Comparison of ENCODE assay signal across 16 mouse cellular contexts in genomic region chr12:82190582-82190965, GRCm38 (mm10). TPM values are rescaled to one million over a fixed set of nuclear protein-coding genes. Genes with fewer than 3 reads are reported as not detected.
DNase-seq lines count a peak whose midpoint lies in the region; ATAC-seq and TF ChIP-seq lines count a peak whose summit lies in the region.
"Had no signal": no experiment of that assay in that cellular context is flagged by ENCODE, and none has a peak within 500 bp of the region (broad histone marks: within the 10 kb centered on the region; RNA-seq: fewer than 3 reads in every experiment).

No protein-coding gene starts in this region.

- H3K27me3 ChIP-seq in liver, adult 2 months (ENCODE audit: control insufficient read depth, insufficient read depth, low read length): no peaks in the 10 kb centered on the region
- H3K27me3 ChIP-seq in limb, embryonic 10.5 days (ENCODE audit: low read depth, poor library complexity, severe bottlenecking): no peaks in the 10 kb centered on the region
- no peaks in the 10 kb centered on the region for H3K27me3 ChIP-seq in stomach, embryonic 15.5 days (replicated peaks)
- H3K27me3 ChIP-seq: heart, embryonic 15.5 days had no signal

- WGBS in liver, adult 2 months: 56% methylated on average over 16 of the region's 16 CpGs
- WGBS in limb, embryonic 10.5 days: 95% methylated on average over 16 of the region's 16 CpGs
- WGBS in stomach, embryonic 15.5 days: 90% methylated on average over 16 of the region's 16 CpGs

- H3K4me2 ChIP-seq in stomach, embryonic 15.5 days: peak overlapping the region; percentile 3; the same call in 1 of the 2 replicates
- H3K4me2 ChIP-seq: heart, embryonic 15.5 days had no signal

- no peaks in the 10 kb centered on the region for H3K9me3 ChIP-seq in limb, embryonic 10.5 days (replicated peaks)
- no peaks in the 10 kb centered on the region for H3K9me3 ChIP-seq in stomach, embryonic 15.5 days
- H3K9me3 ChIP-seq: heart, embryonic 15.5 days; midbrain, embryonic 10.5 days had no signal

- no peak overlapping the region for H3K4me3 ChIP-seq in liver, adult 2 months (ENCODE audit: insufficient read depth, low read depth, low read length)
- H3K4me3 ChIP-seq in brown adipose tissue, adult 24 weeks (ENCODE audit: insufficient read depth, low read depth, low read length): no peak overlapping the region
- no peak overlapping the region for H3K4me3 ChIP-seq in limb, embryonic 10.5 days
- no peak overlapping the region for H3K4me3 ChIP-seq in stomach, embryonic 15.5 days (replicated peaks)
- H3K4me3 ChIP-seq: heart, embryonic 15.5 days; layer of hippocampus, adult 2 months; midbrain, embryonic 10.5 days had no signal

- no peak overlapping the region for H3K9ac ChIP-seq in liver, adult 2 months (ENCODE audit: low read depth, low read length)
- no peak overlapping the region for H3K9ac ChIP-seq in stomach, embryonic 15.5 days
- H3K9ac ChIP-seq: heart, embryonic 15.5 days had no signal

- peaks cover 23% of the 10 kb centered on the region; the same call in 1 of the 2 replicates for H3K79me2 ChIP-seq in liver, adult 2 months (ENCODE audit: control insufficient read depth, insufficient read depth, low read length)

- H3K4me1 ChIP-seq in liver, adult 2 months (ENCODE audit: control insufficient read depth, insufficient read depth, low read length): peaks cover 44% of the 10 kb centered on the region
- peaks cover 48% of the 10 kb centered on the region for H3K4me1 ChIP-seq in brown adipose tissue, adult 24 weeks (ENCODE audit: control insufficient read depth, insufficient read depth, insufficient read length, low read length)
- peaks cover 68% of the 10 kb centered on the region for H3K4me1 ChIP-seq in limb, embryonic 10.5 days
- H3K4me1 ChIP-seq in stomach, embryonic 15.5 days: peaks cover 32% of the 10 kb centered on the region

- no peak for TF ChIP-seq CTCF in liver, adult 2 months (IDR thresholded peaks at IDR 0.05; ENCODE audit: low read depth, low read length)

- H3K27ac ChIP-seq in liver, adult 2 months (replicated peaks; ENCODE audit: insufficient read depth, low read depth, low read length): peak overlapping the region; percentile 24
- H3K27ac ChIP-seq in brown adipose tissue, adult 24 weeks (replicated peaks; ENCODE audit: low read depth, low read length): peak overlapping the region; percentile 82
- peak overlapping the region; percentile 72; the same call in 1 of the 2 replicates for H3K27ac ChIP-seq in limb, embryonic 10.5 days
- no peak overlapping the region for H3K27ac ChIP-seq in stomach, embryonic 15.5 days
- H3K27ac ChIP-seq: heart, embryonic 15.5 days; layer of hippocampus, adult 2 months; midbrain, embryonic 10.5 days had no signal

- TF ChIP-seq POLR2A in liver, adult 2 months (IDR thresholded peaks at IDR 0.05; ENCODE audit: extremely low read depth, insufficient read depth, low read length): no peak

- ATAC-seq in stomach, embryonic 15.5 days (ENCODE audit: insufficient read depth, low FRiP score, low read depth): no peak

- DNase-seq in liver, adult 2 months (ENCODE audit: extremely low read depth, low read depth, low spot score): peak; percentile 68
- no peak for DNase-seq in liver
- no peak for DNase-seq in limb, embryonic 10.5 days (ENCODE audit: low spot score)
- DNase-seq in layer of hippocampus, adult 9-10 months (ENCODE audit: low spot score): no peak
- no peak for DNase-seq in gastrocnemius, adult 8-10 months (ENCODE audit: low spot score in 2 of 2)
- DNase-seq: cerebellum, postnatal 10 days; embryo, embryonic 11 days; gastrocnemius, postnatal 36 days; kidney, postnatal 10 days; lung, postnatal 36 days; thymus, postnatal 36 days had no signal

- no peaks in the 10 kb centered on the region for H3K36me3 ChIP-seq in liver, adult 2 months (ENCODE audit: control insufficient read depth, insufficient read depth, low read length)
- H3K36me3 ChIP-seq in limb, embryonic 10.5 days: no peaks in the 10 kb centered on the region
- no peaks in the 10 kb centered on the region for H3K36me3 ChIP-seq in stomach, embryonic 15.5 days
- H3K36me3 ChIP-seq: heart, embryonic 15.5 days had no signal

RNA-seq across cellular contexts. Expression of gene Sipa1l1, which starts 21.5 kb away (rescaled TPM):
- 13.7 and 17.6 TPM in 2 replicates for total RNA-seq in liver, adult 2 months (2014; rRNA removed)
- polyA plus RNA-seq in liver, adult 2 months (2012; rRNA removed): 9.7 and 10.3 TPM in 2 replicates
- 23.9 and 29.7 TPM in 2 replicates for polyA plus RNA-seq in brown adipose tissue, adult 24 weeks (2012; ENCODE audit: insufficient read depth, insufficient read length, missing spikeins)
- polyA plus RNA-seq in limb, embryonic 10.5 days (2016; fragmentation: Nextera tagmentation; extraction: Ambion mirVana): 28.3 and 37.0 TPM in 2 replicates
- polyA plus RNA-seq in stomach, embryonic 15.5 days (2015; fragmentation: Nextera tagmentation; extraction: Ambion mirVana): 26.4 and 30.4 TPM in 2 replicates
- total RNA-seq in gastrocnemius, adult 8-10 months (2022): 1 to 10 TPM; 6.1 to 9.7 (median 7.3) TPM
